Mouse (Mus musculus) lung, postnatal 4 days (tissue): ENCODE data around the gene Isx.

Experiments
- DNase-seq, 2 experiments: peaks; one replicate each; pipeline ENCODE4 v3.0.0; 2021

Gene Isx

DNA sequence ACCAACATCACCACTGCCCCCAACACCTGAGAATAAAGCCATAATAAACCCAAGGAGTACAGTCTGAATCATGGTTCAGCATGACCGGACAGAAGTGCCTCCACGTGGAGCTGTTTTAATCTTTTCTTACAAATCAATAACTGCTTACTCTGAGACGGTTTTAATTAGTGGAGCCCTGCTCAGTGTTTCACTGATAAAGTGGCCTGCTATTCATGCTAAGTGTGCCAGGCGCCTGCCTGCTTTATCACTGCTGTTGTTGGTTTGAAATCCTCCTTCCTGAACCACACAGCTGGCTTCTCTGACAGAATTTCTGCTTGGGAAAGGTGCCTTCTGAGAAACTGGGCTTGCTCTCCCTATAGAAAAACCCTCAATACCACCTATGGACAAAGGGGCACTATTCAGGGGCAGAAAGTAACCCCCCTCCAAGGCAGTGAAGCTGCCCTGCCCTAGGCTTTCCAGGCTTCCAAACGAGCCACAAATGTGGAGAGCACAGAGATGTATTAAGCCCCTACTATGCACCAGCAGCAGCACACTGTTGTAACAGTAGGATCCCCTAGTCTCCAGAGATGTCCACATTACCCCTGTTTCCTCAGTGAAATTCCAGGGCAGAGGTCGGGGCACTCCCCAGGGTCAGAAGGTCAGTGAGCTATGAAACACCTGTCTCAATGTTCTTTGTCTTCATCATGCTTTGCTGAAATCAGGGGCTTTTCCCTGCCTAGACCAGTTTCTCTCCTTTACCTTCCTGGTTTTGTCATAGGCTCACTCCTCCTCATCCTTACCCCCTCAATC lies 30.3 kb downstream of the Isx start:
- no peak for DNase-seq

DNA sequence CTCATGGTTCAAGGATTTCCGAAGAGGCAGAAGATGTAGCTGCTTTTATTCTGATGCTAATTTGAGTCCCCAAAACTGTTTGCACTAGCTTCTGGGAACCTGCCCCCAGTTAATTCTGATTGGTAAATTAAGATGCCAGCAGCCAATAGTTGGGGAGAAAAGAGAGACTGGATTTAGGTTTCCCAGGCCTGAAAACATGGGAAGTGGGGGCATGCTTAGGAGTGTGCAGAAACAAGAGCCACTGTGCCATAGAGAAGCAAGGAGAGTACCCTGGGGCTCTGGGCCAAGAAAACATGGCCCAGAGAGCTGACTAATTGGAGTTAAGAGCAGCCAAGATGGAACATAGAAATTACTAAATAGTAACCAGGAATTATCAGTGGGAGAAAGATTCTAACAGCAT lies 33.4 kb downstream of the Isx start:
- no peak for DNase-seq

DNA sequence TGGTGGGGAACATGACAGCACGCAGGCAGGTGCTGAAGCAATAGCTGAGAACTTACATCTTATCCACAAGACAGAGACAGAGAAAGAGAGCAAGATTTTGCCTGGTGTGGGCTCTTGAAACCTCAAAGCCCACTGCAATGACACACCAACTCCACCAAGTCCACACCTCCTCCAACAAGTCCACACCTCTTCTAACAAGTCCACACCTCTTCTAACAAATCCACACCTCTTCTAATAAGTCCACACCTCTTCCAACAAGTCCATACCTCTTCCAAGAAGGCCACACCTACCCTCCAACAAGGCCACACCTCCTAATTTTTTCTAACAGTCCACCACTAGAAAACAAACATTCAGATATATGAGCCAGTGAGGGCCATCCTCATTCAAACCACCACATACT lies 37.7 kb downstream of the Isx start:
- no peak for DNase-seq

DNA sequence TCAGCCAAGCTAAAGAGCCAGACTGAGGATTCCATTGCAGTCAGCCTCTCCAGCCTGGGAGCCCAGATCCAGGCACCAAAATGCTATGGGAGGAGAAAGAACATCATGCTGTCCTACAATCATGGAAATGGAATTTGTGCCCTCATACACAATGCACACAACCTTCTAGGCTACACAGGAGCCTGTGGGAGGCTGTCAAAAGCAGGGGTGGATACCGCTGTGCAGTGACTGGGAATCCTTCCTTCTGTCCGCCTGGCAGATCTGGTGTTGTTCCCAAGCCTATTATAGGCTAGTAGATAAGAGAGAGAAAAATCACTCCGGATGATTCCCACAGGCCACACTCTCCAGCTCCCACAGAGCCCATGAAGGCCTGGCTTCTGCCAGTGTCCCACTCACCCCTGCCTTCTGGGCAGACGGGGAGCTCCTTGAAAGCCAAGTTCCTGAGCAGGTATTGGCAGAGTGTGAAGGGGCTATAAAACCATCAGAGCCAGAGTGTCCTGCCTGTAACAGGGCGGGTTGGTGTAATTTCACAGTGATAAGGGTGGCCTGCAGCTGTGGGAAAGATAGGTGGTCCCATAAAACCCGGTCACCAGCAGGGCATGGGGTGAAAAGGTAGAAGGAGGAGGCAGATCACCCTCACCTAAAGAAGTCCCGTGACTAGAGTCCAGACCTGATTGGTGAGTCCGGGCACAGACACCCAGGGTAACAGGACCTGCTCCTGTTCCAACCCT lies 47.9 kb downstream of the Isx start:
- no peak for DNase-seq

DNA sequence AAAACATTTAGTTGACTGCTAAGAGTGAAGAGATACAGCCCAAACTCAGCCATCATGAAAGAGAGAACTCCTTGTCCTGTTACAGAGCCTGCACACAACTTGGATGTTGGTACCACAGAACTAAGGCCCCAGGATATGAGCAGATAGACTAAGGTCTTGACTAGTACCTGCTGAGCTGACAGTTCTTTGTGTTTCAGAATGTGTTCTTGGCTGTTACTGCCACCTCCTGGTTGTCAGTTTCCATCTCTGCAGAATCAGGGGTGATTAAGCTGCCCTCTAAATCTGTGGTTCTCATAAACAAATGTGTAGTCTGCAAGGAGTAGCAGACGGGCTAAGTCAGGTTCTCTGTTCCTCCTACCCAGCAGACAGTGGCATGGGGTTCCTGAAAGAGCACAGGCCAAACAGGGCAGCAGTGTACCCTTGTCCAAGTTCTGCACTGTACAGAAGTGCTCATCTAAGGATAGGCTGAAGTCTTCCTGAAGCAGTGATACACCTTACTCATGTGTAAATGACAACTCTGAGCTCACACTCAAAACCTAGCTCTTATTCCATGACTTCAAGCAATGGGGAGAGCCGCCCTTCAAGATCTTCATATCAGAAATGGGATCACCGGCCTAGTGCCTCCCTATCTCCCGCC lies 49.0 kb downstream of the Isx start:
- DNase-seq: no peak

DNA sequence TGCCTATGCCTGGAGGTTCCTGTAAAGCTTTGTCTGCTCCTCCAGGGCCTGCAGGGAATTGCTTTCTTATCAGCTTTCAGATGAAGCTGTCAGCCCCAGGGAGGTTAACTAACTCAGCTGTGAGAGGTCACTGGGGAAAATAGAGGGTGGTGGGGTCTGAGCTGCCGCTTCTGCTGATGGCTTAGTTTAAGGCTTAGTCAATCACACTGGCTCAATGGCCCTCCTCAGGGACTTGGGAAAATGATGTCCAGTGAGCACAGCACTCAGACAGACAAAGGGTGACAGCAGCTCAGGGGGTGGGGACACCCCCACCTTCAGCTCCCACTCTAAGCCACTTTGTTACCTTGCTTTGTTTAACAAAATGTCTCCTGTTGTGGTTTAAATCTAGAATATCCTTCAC lies 55.0 kb downstream of the Isx start:
- DNase-seq: no peak

DNA sequence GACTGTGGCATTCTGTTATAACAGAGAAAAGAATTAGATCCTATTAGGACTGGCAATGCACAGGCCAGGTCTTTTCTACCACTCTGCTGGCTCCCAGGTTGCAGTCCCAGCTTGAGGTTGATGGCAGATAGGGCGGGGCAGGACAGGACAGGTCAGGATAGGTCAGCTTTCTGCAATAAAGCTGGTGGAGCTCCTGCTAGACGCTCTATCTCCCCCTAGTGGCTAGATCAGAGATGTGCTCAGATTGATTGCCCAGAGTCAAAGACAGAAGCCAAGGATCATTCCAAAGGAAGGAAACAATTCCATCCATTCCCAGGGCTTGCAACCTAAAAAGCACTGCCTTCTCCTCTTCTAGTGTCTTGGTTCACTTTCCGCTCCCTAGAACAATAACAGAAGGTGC lies 57.8 kb downstream of the Isx start:
- DNase-seq: peak in 1 of 2 experiments; percentile 20

DNA sequence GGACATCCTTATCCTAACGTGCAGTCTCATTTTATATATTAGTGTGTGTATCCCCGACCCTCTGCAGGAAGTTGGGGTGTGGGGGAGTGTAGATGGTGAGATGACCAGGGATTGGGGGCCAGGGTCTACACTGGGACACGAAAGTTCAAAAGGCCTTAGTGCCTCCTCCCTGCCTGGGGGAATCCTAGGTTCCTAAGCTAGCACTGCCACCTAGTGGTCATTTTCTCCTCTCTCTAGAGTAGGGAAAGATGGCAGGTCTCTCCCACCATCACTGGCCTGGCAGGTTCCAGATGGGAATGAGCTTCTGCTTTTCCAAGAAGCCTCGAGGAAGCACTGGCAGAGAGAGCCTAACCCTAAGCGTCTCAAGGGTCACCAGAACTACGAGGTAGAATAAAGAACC lies 62.3 kb downstream of the Isx start:
- DNase-seq: peak in 1 of 2 experiments; percentile 26

DNA sequence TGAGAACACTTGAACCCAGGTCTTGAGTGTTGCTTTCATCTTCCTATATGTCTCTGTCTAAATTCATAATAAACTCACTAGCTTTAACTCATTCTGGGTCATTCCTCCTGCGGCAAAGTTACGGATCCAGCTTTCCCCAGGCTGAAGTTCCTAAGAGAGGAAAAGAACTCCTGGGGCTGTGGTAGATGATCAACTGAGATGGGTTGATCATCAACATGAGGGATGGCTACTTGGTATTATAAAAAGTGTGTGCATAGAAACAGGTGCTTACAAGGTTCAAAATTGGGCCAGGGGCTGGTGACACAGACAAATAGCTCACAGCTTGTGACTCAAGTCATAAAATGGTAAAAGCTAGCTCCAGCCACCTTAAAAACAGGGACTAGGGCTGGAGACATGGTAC lies 63.7 kb downstream of the Isx start:
- DNase-seq: no peak

DNA sequence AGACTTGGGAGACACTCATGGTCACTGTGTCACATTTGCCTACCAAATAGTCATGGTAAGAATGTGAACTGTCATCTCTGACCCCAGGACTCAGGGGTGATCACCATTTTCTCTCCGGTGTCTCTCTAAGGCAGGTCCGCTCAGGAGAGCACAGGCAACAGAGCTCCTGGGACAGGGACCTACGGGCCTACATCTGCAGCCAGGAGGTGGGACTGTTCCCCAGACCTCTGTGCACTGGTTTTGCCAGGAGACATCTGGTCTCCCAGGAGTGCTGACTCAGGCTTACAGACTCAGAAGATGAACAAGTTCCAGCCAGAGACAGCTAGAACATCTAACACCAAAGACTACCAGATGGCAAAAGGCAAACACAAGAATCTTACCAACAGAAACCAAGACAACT lies 69.1 kb downstream of the Isx start:
- DNase-seq: no peak
